Mouse (Mus musculus) brain, embryonic 14.5 days (tissue): Measurements from ENCODE around the gene Fam169b. TPM values are rescaled to one million over a fixed set of nuclear protein-coding genes. Genes with fewer than 3 reads are reported as not detected.

Experiments used
- DNase-seq: peaks from one replicate; pipeline ENCODE4 v3.0.0-alpha.2; 2011; ENCODE audit warnings: low read depth
- CTCF ChIP-seq: fragments of 200-500 bp; IDR thresholded peaks from 2 replicates; pipeline ENCODE4 v1.5.1; 2012; ENCODE audit warnings: inconsistent platforms, mild to moderate bottlenecking, moderate library complexity, borderline replicate concordance; ENCODE audit not compliant: insufficient read depth, insufficient read length; ENCODE audit errors: extremely low read depth
- POLR2A ChIP-seq: fragments of 200-500 bp; IDR thresholded peaks from 2 replicates; pipeline ENCODE4 v1.6.1; 2012; ENCODE audit warnings: mild to moderate bottlenecking, inconsistent platforms, borderline replicate concordance; ENCODE audit not compliant: poor library complexity, insufficient read depth, insufficient read length, severe bottlenecking; ENCODE audit errors: extremely low read depth
- polyA plus RNA-seq: library from polyadenylated mRNA; depleted of rRNA; stranded (reverse); fragments of >200 nt; gene quantifications from 2 replicates; pipeline ENCODE4 v1.2.3, GENCODE M21; 2012

Fam169b gene
- polyA plus RNA-seq, 1 experiment = 0.10 TPM

- TF ChIP-seq CTCF (no peak), POLR2A (no peak)
- no peak for DNase-seq
These were observed 70.9 kb downstream of the Fam169b start for GRCm38 (mm10) chr7:68344561-68344960.

DNA sequence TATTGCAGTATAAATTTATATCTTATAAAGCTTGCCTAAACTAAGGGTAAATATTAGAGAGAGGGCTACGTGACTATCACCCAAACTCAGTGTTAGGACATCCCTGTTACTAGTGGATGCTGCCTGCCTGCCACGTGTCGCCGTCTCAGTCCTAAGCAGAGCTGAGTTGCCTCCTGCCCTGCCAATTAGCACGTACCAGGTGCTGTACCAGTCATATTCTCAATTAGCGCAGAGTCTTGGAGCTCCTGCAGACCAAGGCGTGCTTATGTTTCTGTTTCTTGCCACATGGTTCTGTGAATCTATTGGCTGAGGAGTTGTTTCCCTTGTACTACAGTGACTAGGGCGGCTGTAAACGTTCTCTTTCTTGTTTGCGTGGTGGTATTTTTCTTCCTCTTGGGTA lies 72.3 kb downstream of the Fam169b start:
- TF ChIP-seq POLR2A (no peak), CTCF (no peak)
- DNase-seq = peak; percentile 69

DNA sequence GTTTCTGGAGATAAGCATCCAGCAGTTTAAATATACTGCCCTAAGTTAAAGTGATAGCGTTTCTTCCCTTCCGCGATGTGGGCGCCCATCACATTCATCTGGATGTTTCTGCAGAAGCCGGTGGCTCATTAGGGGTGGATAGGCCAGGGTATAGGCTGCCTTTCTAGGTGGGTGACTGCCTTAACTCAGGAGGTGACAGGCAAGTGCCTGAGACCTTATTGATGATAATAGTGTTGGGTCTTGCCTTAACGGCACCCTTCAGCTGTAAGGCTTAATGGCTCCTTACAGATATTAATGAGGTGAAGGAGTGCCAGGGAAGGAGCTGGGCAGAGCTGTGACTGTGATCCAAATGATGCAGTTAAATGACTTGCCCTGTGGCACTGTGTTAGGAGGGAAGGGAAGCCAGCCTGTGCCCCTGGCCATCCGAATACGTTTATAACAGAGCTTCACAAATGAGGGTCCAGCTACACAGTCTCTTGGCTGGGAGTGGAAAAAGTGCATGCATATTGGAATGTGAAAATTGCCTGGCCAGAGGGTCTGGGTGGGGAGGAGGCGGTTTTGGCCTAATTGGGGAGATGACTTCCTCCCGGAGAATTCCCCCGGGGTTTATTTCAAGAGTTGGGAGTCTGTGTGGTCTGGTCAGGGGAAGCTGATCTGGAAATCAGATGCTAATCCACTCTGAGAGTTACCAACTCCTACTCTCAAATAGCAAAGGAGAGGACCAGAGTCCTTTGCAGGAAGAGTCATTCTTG lies 81.9 kb downstream of the Fam169b start:
- TF ChIP-seq CTCF (no peak), POLR2A (no peak)
- peak; percentile 39 for DNase-seq

DNA sequence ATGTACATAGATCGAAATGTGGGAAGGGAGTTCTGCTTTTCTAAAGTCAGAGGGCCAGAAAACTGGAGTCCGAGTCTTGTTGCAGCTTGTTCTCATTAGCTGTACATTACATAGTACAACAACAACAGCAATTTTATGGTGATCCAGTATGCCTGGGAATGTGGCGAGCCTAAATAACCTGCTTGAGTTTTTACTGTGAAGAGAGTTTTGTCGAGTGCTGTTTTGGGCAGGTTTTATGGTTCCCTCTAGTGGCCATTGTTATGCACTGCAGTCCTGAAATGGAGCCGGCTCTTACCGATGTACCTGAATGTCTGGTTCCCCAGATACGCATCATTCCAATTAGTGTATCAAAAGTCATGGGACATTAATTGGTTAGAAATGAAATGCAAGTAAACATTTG lies 83.8 kb downstream of the Fam169b start:
- peak; percentile 84 for DNase-seq

DNA sequence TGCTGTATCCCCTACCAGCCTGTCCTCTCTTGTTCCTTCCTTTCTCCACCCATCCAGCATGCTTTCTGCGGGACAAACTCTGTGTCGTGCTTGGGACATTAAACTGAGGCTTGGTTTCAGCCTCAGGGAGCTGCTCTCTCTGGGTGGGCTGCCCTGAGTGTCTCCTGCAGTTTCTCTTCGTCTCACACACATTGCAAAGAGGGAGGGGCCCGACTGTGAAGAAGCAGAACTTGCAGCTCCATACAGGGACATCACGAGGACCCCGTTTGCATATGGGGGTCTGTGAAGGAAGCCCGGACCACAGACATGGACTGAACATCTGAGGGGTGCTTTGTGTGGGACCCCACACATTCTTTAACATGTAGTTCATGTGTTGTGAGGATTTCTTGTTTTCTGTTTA lies 89.0 kb downstream of the Fam169b start:
- no peak for TF ChIP-seq CTCF
- TF ChIP-seq POLR2A = no peak
- no peak for DNase-seq

More for the DNA sequence above, 83.8 kb downstream of the Fam169b start:
- peak; percentile 86; the same call in 1 of the 2 replicates for TF ChIP-seq CTCF
- TF ChIP-seq POLR2A = no peak

DNA sequence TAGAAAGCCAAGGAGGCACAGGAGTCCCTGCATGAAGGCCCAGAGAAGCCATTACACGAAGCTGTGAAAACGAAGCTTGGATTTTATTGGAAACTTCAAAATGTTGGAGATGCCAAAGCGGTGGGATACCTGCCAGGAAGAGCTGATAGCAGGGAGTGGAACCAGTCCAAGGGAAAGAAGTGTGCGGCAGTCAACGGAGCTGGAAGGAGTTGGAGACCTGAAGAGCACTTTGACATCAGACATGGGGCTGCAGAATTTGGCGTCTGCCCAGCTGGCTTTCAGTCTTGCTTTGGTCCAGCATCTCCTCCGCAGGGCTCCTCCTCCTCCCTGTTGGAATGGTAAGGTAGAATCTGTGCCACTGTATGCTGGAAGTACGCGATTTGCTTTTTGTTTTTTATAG lies 92.1 kb downstream of the Fam169b start:
- DNase-seq = peak; percentile 63
- TF ChIP-seq POLR2A (no peak), CTCF (no peak)

GRCm38 (mm10) chr7:68368948-68369347 lies 95.3 kb downstream of the Fam169b start:
- DNase-seq = no peak
- no peak for TF ChIP-seq CTCF
- TF ChIP-seq POLR2A = no peak

DNA sequence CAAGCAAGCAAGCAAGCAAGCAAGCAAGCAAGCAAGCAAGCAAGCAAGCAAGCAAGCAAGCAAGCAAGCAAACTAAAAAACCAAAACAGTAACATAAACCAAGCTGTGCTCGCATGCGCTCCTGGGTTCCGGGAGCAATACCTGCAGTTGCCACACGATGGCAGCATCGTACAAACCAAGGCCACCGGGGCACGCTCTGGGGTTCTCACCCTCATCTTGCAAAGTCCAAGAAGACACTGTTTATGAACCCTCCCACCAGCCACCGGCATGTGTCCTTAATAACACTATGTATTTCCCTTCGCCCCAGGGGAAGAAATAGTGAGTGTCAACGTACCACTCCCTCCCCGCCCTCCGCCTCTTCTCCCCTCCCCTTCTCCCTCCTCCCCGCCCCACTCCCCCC lies 96.1 kb downstream of the Fam169b start:
- TF ChIP-seq POLR2A (no peak), CTCF (peak; percentile 98)

GRCm38 (mm10) chr7:68374109-68374857 lies 100.6 kb downstream of the Fam169b start:
- DNase-seq = peak; percentile 93
- TF ChIP-seq POLR2A = no peak
- TF ChIP-seq CTCF = peak; percentile 98

More for the DNA sequence above, 96.1 kb downstream of the Fam169b start:
- DNase-seq = peak; percentile 87

DNA sequence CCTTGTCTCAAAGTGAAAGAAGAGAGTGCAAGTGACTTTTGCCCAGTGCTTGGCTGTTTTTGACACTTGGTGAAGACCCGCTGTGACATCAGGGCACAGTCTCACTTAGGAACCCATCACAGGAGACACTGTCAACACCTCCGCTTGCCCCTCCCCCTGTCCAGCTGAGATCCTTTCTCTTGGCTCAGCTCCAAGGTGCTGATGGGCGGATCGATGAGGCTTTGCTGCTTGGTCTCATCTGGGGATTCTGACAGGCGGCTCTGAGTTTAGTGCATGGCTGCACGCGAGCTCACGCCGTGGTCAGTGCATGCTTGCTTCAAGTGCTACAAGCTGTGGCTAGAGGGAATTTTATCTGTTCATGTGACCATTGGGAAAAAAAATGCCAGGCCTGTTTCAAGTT lies 108.5 kb downstream of the Fam169b start:
- TF ChIP-seq CTCF (no peak), POLR2A (no peak)
- peak; percentile 56 for DNase-seq

- TF ChIP-seq CTCF (no peak), POLR2A (no peak)
- DNase-seq = no peak
These were observed 113.1 kb downstream of the Fam169b start for GRCm38 (mm10) chr7:68386767-68387166.

DNA sequence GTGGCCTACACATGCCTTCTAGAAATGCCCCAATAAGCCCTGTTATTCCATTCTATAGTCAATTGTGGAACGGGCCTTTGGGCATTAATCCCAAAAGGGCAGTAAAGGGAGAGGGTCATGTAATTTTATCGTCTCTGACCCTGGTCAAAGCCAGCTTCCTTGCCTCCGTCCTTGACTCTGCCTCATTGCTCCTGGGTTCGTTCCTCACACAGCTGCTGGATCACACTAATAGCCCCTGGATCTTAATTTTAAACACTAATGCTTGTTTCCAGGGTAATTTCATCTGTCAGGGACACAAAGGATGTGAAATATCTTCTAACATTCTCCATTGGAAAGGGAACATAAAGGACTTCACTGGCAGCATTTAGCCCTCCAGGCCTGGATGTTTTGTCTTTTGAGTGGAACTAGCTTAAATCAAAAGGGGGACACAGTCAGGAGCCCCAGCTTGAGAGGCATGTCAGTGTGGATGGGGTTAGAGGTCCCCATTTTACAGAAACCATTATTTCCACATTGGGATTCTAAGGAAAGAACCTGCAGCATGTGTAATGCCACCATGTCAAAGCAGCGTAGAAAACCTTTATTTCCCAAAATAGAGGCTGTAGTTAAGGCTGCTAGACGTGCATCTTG lies 122.2 kb downstream of the Fam169b start:
- TF ChIP-seq CTCF (no peak), POLR2A (no peak)
- peak; percentile 46 for DNase-seq

DNA sequence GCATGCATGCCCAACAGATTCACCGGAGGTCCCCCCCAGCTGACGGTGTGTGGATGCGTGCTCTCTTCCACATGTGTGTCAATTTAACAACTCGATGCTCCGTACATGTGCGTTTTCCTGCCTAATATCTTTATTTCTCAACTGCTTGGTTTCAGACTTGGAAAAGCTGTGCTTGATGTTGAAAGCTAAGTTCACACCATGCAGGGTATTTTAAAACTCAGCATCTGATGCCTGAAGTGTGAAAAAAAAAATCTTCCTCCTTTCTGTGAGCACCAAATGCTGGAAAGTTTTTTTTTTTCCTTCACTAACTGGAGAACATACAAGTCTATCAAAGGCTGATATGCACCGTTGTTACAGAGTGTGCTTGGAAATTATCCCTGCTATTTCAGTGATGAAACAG lies 126.9 kb downstream of the Fam169b start:
- TF ChIP-seq POLR2A = no peak
- TF ChIP-seq CTCF = no peak
- DNase-seq = peak; percentile 28
